Mouse (Mus musculus) CH12F3 (cell line): ENCODE data around the gene Cyp1a1.
"Not testable (repeated sequence)": the region's sequence is repeated elsewhere in the genome, so short reads cannot be mapped to it uniquely, and the experiment has no call there.

Source experiments
- in situ Hi-C: fragments of 300-500 bp; cut with MboI; formaldehyde crosslinking; loops from 2 replicates; pipeline ENCODE4 v1.14.3; 2020; ENCODE audit warnings: low sequenced_read_pairs

Gene Cyp1a1

GRCm38 (mm10) chr9:57697380-57697779, 9.7 kb downstream of the Cyp1a1 start:
- in situ Hi-C loops = no loop called here

GRCm38 (mm10) chr9:57698466-57699150, 10.9 kb downstream of the Cyp1a1 start:
- in situ Hi-C loops = no loop called here

- in situ Hi-C loops = no loop called here
Measured at GRCm38 (mm10) chr9:57706496-57706895, 18.8 kb downstream of the Cyp1a1 start.

GRCm38 (mm10) chr9:57708068-57708719, 20.5 kb downstream of the Cyp1a1 start, which contains the start of gene Edc3:
Gene Edc3, plus strand, starts transcription at chr9:57708540.
- in situ Hi-C loops = no loop called here

GRCm38 (mm10) chr9:57708720-57709274, 21.1 kb downstream of the Cyp1a1 start:
- in situ Hi-C loops = no loop called here

- in situ Hi-C loops = not testable (repeated sequence)
Measured at GRCm38 (mm10) chr9:57710214-57710613, 22.5 kb downstream of the Cyp1a1 start.

- in situ Hi-C loops = no loop called here
Measured at GRCm38 (mm10) chr9:57712194-57712593, 24.5 kb downstream of the Cyp1a1 start.

- in situ Hi-C loops = no loop called here
Measured at GRCm38 (mm10) chr9:57718408-57718807, 30.7 kb downstream of the Cyp1a1 start.

- in situ Hi-C loops = no loop called here
Measured at GRCm38 (mm10) chr9:57720736-57721135, 33.0 kb downstream of the Cyp1a1 start.

GRCm38 (mm10) chr9:57722371-57722770, 34.6 kb downstream of the Cyp1a1 start:
- in situ Hi-C loops = no loop called here

GRCm38 (mm10) chr9:57723315-57723715, 35.6 kb downstream of the Cyp1a1 start:
- in situ Hi-C loops = no loop called here

- in situ Hi-C loops = no loop called here
Measured at GRCm38 (mm10) chr9:57723796-57724195, 36.1 kb downstream of the Cyp1a1 start.

GRCm38 (mm10) chr9:57724701-57725100, 37.0 kb downstream of the Cyp1a1 start:
- in situ Hi-C loops = no loop called here

- in situ Hi-C loops = no loop called here
Measured at GRCm38 (mm10) chr9:57728312-57728711, 40.6 kb downstream of the Cyp1a1 start.

- in situ Hi-C loops = no loop called here
Measured at GRCm38 (mm10) chr9:57733606-57734005, 45.9 kb downstream of the Cyp1a1 start.

- in situ Hi-C loops = loop anchor here (5.0 kb wide), 1 partner anchor 78 kb away; no protein-coding TSS in a partner anchor
Measured at GRCm38 (mm10) chr9:57739863-57740262, 52.1 kb downstream of the Cyp1a1 start.

GRCm38 (mm10) chr9:57744462-57745091, 56.8 kb downstream of the Cyp1a1 start:
- in situ Hi-C loops = no loop called here

- in situ Hi-C loops = no loop called here
Measured at GRCm38 (mm10) chr9:57747067-57747466, 59.3 kb downstream of the Cyp1a1 start.

- in situ Hi-C loops = no loop called here
Measured at GRCm38 (mm10) chr9:57748137-57748536, 60.4 kb downstream of the Cyp1a1 start.

GRCm38 (mm10) chr9:57748831-57749230, 61.1 kb downstream of the Cyp1a1 start:
- in situ Hi-C loops = no loop called here

GRCm38 (mm10) chr9:57750901-57751300, 63.2 kb downstream of the Cyp1a1 start:
- in situ Hi-C loops = no loop called here
